ENCODE assay signal across 8 mouse cellular contexts in the genomic region with DNA sequence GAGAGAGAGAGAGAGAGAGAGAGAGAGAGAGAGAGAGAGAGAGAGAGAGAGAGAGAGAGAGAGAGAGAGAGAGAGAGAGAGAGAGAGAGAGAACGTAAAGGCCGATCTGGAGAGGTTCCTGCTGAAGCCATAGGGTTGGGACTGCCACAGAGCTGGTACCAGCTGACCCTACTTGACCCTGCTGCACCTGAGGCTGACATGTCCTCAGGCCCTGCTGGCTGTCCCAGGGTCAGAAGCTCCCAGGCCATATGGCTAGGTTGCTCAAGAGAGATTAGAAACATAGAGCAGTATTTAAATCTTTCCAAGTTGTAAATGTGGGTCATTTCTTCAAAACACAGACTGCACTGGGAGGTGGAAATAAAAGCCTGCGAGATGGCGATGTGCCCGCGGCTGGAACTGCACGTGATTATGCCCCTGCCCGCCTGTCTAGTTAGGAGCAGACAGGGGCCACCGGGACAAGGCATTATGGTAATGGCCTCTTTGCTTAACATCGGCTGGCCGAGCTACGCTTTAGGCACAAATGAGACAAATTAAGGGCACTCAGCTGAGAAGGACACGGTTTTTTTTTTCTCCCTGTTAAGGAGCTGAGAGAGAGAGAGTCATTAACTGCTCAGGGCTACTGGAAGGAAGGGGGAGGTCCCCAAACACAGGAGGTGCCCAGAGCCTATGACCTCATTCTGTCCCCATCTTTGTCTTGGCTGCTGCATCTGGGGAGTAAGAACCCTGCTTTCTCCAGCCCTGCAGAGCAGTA.
DNase-seq lines count a peak whose midpoint lies in the region; ATAC-seq lines count a peak whose summit lies in the region.

No protein-coding gene starts in this region.

- peaks cover 9% of the 10 kb centered on the region for H3K4me1 ChIP-seq in lung, embryonic 16.5 days (replicated peaks; ENCODE audit: control insufficient read depth, insufficient read depth, low read length)
- H3K4me1 ChIP-seq in midbrain, embryonic 16.5 days (ENCODE audit: control insufficient read depth, insufficient read depth, low read length), result peaks cover 14% of the 10 kb centered on the region
- H3K4me1 ChIP-seq in heart, embryonic 12.5 days (replicated peaks), result peaks cover 7% of the 10 kb centered on the region

- no peaks in the 10 kb centered on the region for H3K36me3 ChIP-seq in lung, embryonic 16.5 days (ENCODE audit: control insufficient read depth, insufficient read depth, low read length)
- no peaks in the 10 kb centered on the region for H3K36me3 ChIP-seq in midbrain, embryonic 16.5 days (ENCODE audit: control insufficient read depth, insufficient read depth, low read length)
- no peaks in the 10 kb centered on the region for H3K36me3 ChIP-seq in heart, embryonic 12.5 days

- ATAC-seq in lung, embryonic 16.5 days (ENCODE audit: low read depth), result 0 out of 2 replicates have a peak, but pooled peaks have one; percentile 39
- ATAC-seq in midbrain, embryonic 16.5 days, result peak; percentile 62
- no peak for ATAC-seq in heart, embryonic 12.5 days (ENCODE audit: insufficient number of reproducible peaks, low FRiP score)

- DNase-seq in lung, postnatal 14 days, result no peak
- DNase-seq in frontal cortex, postnatal 36 days (ENCODE audit: low spot score in 2 of 2), result peak; percentile 47 to 60
- DNase-seq in layer of hippocampus, adult 8-10 months (ENCODE audit: low spot score in 2 of 2), result peak; percentile 33 to 40
- DNase-seq in spleen, postnatal 4 days (ENCODE audit: low spot score in 2 of 2), result no peak
- no peak for DNase-seq in lung, postnatal 25 days (ENCODE audit: low spot score)

- H3K4me2 ChIP-seq in lung, embryonic 16.5 days (ENCODE audit: low read depth, low read length), result no peak overlapping the region
- peak overlapping the region; percentile 13; the same call in 1 of the 2 replicates for H3K4me2 ChIP-seq in midbrain, embryonic 16.5 days (ENCODE audit: low read length)
- no peak overlapping the region for H3K4me2 ChIP-seq in heart, embryonic 12.5 days

- no peak overlapping the region for H3K27ac ChIP-seq in lung, embryonic 16.5 days (ENCODE audit: low read length)
- no peak overlapping the region for H3K27ac ChIP-seq in midbrain, embryonic 16.5 days (ENCODE audit: low read length)
- H3K27ac ChIP-seq in heart, embryonic 12.5 days (ENCODE audit: poor library complexity, severe bottlenecking), result no peak overlapping the region

- 45% methylated on average over 13 of the region's 13 CpGs for WGBS in lung, embryonic 16.5 days
- whole genome bisulfite sequencing in midbrain, embryonic 16.5 days, result 8% methylated on average over 13 of the region's 13 CpGs
- WGBS in heart, embryonic 12.5 days, result 68% methylated on average over 13 of the region's 13 CpGs

- H3K27me3 ChIP-seq in lung, embryonic 16.5 days (ENCODE audit: control insufficient read depth, insufficient read depth, low read depth, low read length), result no peaks in the 10 kb centered on the region
- no peaks in the 10 kb centered on the region for H3K27me3 ChIP-seq in midbrain, embryonic 16.5 days (ENCODE audit: control insufficient read depth, insufficient read depth, low read depth, low read length)
- H3K27me3 ChIP-seq in heart, embryonic 12.5 days (replicated peaks), result peaks cover 20% of the 10 kb centered on the region

- no peak overlapping the region for H3K9ac ChIP-seq in lung, embryonic 16.5 days (ENCODE audit: low read length)
- no peak overlapping the region for H3K9ac ChIP-seq in midbrain, embryonic 16.5 days (ENCODE audit: low read depth, low read length)
- H3K9ac ChIP-seq in heart, embryonic 12.5 days, result no peak overlapping the region

- H3K9me3 ChIP-seq in lung, embryonic 16.5 days (ENCODE audit: control insufficient read depth, low read length), result no peaks in the 10 kb centered on the region
- no peaks in the 10 kb centered on the region for H3K9me3 ChIP-seq in midbrain, embryonic 16.5 days (replicated peaks; ENCODE audit: control insufficient read depth, low read length, poor library complexity, severe bottlenecking)
- H3K9me3 ChIP-seq in heart, embryonic 12.5 days (replicated peaks), result 0 out of 2 replicates have a peak, but pooled peaks cover 7% of the 10 kb centered on the region

- no peak overlapping the region for H3K4me3 ChIP-seq in lung, embryonic 16.5 days (ENCODE audit: low read length)
- H3K4me3 ChIP-seq in midbrain, embryonic 16.5 days (ENCODE audit: low read depth, low read length), result no peak overlapping the region
- H3K4me3 ChIP-seq in heart, embryonic 12.5 days, result no peak overlapping the region

Comparison
In these comparisons a context has a peak if more than half of its experiments do, and no peak if none do; other contexts are left out.
1. DNase-seq: peak in frontal cortex, postnatal 36 days (2 of 2) and layer of hippocampus, adult 8-10 months (2 of 2); none in lung, postnatal 14 days (single experiment), spleen, postnatal 4 days (0 of 2) and lung, postnatal 25 days (single experiment).